Mouse (Mus musculus) kidney, adult 9 months (tissue): Measurements from ENCODE around the gene Hras.
A peak's percentile ranks its signal among the peaks of the same experiment; 100 is the strongest.

Experiments used
- DNase-seq: peaks from one replicate; pipeline ENCODE4 v3.0.0; 2022

Gene Hras

GRCm38 (mm10) chr7:141193948-141194347, at the start of gene Hras, which contains the start of gene Lrrc56:
Gene Hras, minus strand, starts transcription at chr7:141194005.
Gene Lrrc56, plus strand, starts transcription at chr7:141194157.
- DNase-seq = peak; percentile 98

- no peak for DNase-seq
These were observed 37.7 kb upstream of the Hras start for GRCm38 (mm10) chr7:141231551-141231950.

- DNase-seq = no peak
These were observed 37.3 kb upstream of the Hras start for GRCm38 (mm10) chr7:141231111-141231510.

- no peak for DNase-seq
These were observed 36.8 kb upstream of the Hras start for GRCm38 (mm10) chr7:141230570-141230969.

- DNase-seq = no peak
These were observed 35.9 kb upstream of the Hras start for GRCm38 (mm10) chr7:141229702-141230101.

DNA sequence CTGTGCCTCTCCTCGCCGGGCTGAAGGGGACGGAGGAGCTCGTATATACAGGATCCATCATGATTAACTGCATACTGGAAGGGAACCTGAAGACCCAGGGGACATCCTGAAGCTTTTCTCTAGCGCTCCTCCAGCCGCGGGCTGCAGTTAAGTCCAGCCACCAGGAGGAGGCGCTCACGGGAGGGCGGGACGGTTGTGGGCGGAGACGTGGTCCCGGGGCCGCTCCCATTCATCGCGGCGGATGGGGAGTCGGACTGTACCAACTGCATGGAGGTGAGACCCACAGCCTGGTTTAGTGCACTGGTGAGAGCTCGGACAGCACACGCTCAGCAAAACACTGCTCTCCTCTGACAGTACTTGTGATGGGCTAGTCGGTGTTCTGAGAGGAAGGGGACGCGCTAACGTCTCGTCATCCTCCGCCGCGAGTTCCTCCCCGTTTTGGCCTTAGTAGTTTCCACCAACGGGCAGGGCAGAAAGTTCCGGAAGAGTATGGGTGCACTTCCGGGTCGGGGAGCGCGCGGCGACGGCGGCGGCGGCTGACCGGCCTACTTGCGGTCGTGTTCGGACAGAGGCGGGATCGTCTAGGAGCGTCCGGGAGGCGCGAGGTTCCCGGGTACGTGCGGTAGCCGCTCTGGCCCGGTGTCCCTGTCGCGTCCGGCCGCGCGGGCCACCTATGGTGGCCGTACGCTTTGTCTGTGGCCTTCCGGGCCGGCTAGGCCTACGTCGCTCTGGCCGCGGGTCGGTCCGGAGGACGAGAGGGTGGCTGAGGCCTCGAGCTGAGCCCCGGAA, 34.7 kb upstream of the Hras start, which contains the start of gene Phrf1:
TSS of gene Phrf1 (plus strand) at position 506 of the 789 bp plus-strand sequence.
- DNase-seq = peak; percentile 90

GRCm38 (mm10) chr7:141227796-141228195, 34.0 kb upstream of the Hras start:
- no peak for DNase-seq

- DNase-seq = no peak
These were observed 32.7 kb upstream of the Hras start for GRCm38 (mm10) chr7:141226535-141226934.

DNA sequence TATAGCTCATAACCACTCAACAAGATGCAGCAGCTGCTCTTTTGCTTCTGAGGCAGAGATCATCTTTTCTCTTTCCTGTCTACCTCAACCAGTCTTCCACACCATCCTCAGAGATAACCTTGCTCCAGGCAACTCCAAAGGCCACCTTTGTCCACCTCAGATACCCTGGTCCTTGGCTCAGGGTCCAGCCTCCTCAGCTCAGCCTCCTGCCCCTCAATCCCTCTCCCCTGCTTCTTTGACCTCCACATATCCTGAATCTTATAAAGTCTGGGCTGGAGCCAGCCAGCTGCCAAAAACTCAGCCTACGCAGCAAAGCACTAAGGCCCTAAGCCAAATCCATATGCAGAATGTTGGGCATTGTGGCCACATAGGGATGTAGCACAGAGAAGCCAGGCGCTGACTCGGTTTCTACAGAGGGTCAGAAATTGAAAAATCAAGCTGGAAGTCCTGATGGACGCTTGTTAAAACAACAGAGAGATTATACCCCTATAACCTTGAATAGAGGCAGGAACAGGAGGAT, 29.0 kb upstream of the Hras start:
- DNase-seq = no peak

- no peak for DNase-seq
These were observed 28.3 kb upstream of the Hras start for GRCm38 (mm10) chr7:141222126-141222467.

- peak; percentile 99 for DNase-seq
These were observed 27.7 kb upstream of the Hras start for GRCm38 (mm10) chr7:141221249-141222125.

DNA sequence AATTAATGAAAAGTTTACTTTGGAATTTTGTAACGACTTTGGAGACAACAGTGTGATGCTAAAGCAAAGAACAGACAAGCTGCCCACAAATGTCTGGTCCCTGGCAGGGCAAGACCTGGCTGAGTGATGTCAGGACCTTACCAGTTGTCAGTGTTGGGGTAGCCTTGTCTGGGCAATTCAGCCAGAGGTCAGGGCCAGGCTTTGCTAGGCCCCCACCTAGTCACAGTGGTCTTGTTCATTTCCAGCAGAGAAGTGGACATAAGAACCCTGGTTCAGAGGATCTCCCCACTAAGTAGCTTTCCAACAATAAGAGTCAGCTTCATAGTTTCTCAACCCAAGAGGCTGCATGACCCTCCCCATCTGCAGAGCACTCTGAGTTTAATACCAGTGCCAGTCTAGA, 26.6 kb upstream of the Hras start:
- DNase-seq = no peak

- no peak for DNase-seq
These were observed 25.8 kb upstream of the Hras start for GRCm38 (mm10) chr7:141219558-141220099.

GRCm38 (mm10) chr7:141218557-141219133, 24.8 kb upstream of the Hras start:
- no peak for DNase-seq

DNA sequence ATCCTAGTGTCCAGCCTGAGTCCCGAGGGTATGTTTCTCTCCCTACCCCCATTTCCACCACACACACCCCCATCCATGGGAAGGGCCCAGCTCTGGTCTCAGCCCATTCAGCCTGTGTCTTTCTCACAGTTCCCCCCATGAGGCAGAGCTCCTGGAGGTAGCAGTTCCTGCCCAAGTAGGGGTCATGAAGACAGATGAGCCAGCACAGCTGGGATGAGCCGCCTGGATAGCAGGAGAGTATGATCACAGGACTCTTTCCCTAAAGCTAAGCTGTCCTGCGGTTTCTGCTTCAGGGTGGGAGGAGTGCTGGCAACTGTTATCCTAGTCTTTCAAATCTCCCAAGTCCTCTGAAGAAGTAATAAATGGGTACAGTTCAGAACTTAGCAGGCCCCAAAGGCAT, 24.3 kb upstream of the Hras start:
- no peak for DNase-seq

GRCm38 (mm10) chr7:141217343-141218013, 23.7 kb upstream of the Hras start:
- DNase-seq = no peak

DNA sequence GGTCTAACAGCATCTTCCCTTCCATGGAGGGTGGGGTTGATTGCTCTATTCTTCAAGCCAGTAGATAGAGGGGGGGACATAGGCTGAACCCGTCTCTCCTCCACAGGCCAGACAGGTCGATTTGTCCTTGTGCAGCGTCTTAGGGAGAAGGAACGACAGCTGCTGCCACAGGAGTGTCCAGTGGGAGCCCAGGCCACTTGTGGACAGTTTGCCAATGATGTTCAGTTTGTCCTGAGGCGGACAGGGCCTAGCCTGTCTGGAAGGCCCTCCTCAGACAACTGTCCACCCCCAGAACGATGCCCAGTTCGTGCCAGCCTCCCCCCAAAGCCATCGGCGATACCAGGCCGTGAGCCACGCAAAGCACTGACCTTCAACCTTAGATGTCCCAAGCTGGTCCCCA, 23.1 kb upstream of the Hras start:
- DNase-seq = no peak

DNA sequence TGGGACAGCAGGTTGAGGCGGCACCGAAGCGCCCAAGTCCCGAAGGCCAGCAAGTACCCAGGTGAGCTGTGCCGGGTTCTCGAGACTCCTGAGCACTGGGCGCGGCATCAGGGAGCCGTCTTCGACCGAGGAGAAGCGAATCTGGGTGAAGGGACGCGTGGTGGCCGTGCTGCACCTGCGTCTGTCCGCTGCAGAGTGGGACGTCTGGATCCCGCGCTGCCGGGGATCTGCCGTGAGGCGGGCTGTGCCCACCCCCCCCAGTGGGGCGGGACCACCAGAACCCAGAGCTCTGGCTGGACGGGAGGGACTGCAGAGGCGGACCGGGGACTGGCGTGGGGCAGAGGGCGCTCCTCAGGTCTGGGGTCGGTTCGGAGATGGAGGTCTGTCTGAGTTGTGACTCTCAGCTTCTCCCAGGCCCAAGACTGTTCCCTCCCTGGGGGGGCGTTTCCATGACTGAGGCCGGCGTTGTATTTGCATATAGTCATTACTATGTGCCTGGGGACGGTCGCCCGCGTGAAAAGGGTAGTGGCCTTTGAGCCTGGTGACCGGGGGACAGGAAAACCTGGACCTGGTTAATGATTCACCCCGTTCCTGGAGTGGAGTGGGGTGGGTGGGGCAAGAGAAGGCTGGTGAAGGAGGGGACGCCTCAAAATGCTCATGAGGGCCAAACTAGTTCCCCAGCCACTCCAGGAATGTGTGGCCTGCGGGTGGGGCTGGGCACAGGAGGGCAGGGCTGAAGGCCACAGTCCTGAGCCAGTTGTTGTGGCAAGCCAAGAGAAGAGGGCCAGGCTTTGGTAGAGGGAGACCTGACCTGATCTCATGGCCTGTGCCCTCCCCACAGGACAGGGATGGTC, 22.3 kb upstream of the Hras start:
- DNase-seq = peak; percentile 98

DNA sequence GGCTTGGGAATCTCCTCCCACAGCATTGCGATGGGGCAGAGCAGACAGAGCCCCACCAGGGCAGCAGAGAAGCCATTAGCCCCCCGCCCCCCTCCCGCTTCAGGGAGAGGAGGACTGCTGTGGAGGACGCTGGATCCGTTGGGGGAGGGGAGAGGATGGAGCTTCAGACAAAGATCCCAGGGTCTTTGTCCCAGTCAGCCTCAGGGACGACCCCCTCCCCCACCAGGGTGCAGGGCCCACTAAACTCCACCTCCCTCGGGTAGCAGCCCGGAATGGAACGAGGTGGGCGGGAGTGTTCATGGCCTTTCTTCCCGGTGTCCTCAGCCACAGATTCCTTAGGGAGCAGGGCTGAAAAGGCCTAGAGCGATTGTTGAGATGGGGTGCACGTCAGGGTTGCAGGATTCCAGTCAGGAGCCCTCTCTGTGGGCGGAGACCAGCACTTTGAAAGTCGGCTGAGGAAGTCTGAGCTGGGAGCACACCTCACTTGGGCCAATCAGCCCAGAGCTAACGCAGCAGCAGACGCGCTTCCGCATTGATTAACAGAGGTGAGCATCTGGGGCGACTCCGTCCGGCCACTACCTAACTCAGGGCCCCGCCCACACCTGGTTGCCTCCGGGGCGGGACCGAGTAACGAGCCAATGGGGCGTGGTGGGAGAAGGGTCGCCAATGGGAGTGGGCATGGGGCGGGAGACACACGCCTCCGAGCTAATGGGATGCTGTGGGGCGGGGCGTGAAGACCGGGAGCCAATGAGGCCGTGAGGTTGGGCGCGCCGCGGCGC, 21.5 kb upstream of the Hras start, which contains the start of gene Rassf7:
TSS of gene Rassf7 (plus strand) at position 760 of the 779 bp plus-strand sequence.
- DNase-seq = peak; percentile 99

DNA sequence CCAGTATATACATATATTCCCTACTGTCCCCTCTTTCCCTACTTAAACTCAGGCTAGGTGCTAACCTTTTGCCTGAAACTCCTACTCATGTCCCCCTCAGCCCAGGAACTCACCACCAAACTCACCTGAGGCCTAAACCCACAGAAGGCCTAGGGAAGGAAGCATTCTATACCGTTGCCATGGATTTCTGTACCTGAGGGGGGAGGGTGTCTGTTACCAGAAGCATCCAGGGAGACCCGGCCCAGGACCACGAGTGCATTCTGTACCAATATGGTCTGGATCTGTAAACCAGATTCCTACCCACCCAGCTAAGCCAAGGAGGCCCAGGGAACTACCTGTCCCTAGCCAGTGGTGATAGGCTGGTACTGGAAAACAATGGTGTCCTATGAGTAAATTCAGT, 20.5 kb upstream of the Hras start:
- DNase-seq = no peak
